Mouse (Mus musculus) embryonic facial prominence, embryonic 15.5 days (tissue): ENCODE results near the gene Nt5c2. TPM values are rescaled to one million over a fixed set of nuclear protein-coding genes. Genes with fewer than 3 reads are reported as not detected.

Experiments used
- ATAC-seq: fragments of 200-750 bp; cut with Nextera tagmentation; 2 replicates; pipeline ENCODE4 v1.8.0; 2017; ENCODE audit warnings: low read depth, moderate TSS enrichment; ENCODE audit not compliant: insufficient number of reproducible peaks, low FRiP score, low TSS enrichment
- H3K27ac ChIP-seq: fragments of 300-500 bp; sonication (generic); replicated peaks from 2 replicates; pipeline ENCODE4 v1.5.1; 2015; ENCODE audit warnings: mild to moderate bottlenecking, inconsistent platforms
- H3K27me3 ChIP-seq: fragments of 300-500 bp; sonication (generic); 2 replicates; pipeline ENCODE4 v1.6.1; 2015; ENCODE audit warnings: inconsistent platforms
- H3K36me3 ChIP-seq: fragments of 300-500 bp; sonication (generic); 2 replicates; pipeline ENCODE4 v1.6.1; 2015; ENCODE audit warnings: mild to moderate bottlenecking, inconsistent platforms
- H3K4me1 ChIP-seq: fragments of 300-500 bp; sonication (generic); 2 replicates; pipeline ENCODE4 v1.6.1; 2015; ENCODE audit warnings: inconsistent platforms
- H3K4me2 ChIP-seq: fragments of 300-500 bp; sonication (generic); replicated peaks from 2 replicates; pipeline ENCODE4 v1.6.1; 2015; ENCODE audit warnings: mild to moderate bottlenecking, inconsistent platforms
- H3K4me3 ChIP-seq: fragments of 300-500 bp; sonication (generic); replicated peaks from 2 replicates; pipeline ENCODE4 v1.5.1; 2015; ENCODE audit warnings: mild to moderate bottlenecking, inconsistent platforms
- H3K9ac ChIP-seq: fragments of 300-500 bp; sonication (generic); 2 replicates; pipeline ENCODE4 v1.6.1; 2015; ENCODE audit warnings: inconsistent platforms
- H3K9me3 ChIP-seq: fragments of 300-500 bp; sonication (generic); replicated peaks from 2 replicates; pipeline ENCODE4 v1.6.1; 2016; ENCODE audit warnings: inconsistent platforms
- WGBS: fragments of 180-500 bp; shearing (Covaris S2); methylation state at CpG from one replicate; pipeline ENCODE4 v1.1.7; 2015; 5-methylcytosine and 5-hydroxymethylcytosine counted together
- polyA plus RNA-seq: library from polyadenylated mRNA; unstranded; fragments of >200 nt; fragmentation: Nextera tagmentation; extraction: Ambion mirVana; gene quantifications from 2 replicates; pipeline ENCODE4 v1.2.1, GENCODE M21; 2015

Gene Nt5c2
- polyA plus RNA-seq, 1 experiment from 2014 or later = 73.4 TPM

DNA sequence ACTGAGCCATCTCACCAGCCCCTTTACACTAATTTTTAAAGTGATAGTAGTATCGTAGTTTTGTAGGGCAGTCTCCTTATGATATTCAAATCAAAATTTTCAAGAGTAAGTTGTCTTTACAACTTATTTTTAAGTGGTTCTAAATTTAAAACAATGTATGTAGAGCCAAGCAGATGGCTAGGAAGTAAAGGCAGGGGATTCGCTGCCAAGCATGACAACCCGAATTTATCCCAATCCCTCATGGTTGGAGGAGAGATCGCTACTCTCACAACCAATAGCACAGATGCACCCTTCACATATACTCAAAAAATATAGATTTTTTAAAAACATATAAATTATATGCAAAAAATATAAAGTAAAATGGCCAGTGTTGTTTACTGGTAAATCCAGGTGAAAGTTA, 59.3 kb downstream of the Nt5c2 start:
- Histone ChIP-seq H3K36me3 (peaks cover 1% of the 10 kb centered on the region; the same call in 1 of the 2 replicates), H3K4me1 (peaks cover 12% of the 10 kb centered on the region), H3K4me3 (no peak overlapping the region), H3K27me3 (no peaks in the 10 kb centered on the region), H3K4me2 (no peak overlapping the region), H3K9ac (no peak overlapping the region), H3K9me3 (no peaks in the 10 kb centered on the region), H3K27ac (no peak overlapping the region)
- 94% methylated on average over 4 of the region's 4 CpGs for WGBS
- ATAC-seq = no peak

DNA sequence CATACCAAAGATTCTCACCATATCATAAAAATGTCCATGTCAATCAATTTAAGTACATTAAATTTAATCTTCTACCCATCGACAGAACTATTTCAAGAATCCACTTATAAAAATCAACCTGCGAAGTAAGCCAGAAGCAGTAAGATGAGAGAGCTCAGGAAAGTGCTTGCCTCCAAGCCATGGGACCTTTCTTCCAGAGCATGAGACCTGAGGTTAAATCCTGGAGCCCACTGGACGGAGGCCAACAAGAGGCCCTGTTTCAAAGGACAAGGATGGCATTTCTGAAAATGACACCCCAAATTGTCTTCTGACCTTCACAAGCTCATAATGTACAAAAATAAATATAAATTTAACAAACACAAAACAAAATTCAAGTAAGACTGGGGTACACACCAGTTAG, 61.4 kb downstream of the Nt5c2 start:
- Histone ChIP-seq H3K27me3 (no peaks in the 10 kb centered on the region), H3K4me1 (no peaks in the 10 kb centered on the region; the same call in 1 of the 2 replicates), H3K9ac (no peak overlapping the region), H3K36me3 (peaks cover 17% of the 10 kb centered on the region), H3K4me2 (no peak overlapping the region), H3K4me3 (no peak overlapping the region), H3K27ac (no peak overlapping the region), H3K9me3 (no peaks in the 10 kb centered on the region)
- 69% methylated on average over 3 of the region's 3 CpGs for WGBS
- ATAC-seq = no peak

DNA sequence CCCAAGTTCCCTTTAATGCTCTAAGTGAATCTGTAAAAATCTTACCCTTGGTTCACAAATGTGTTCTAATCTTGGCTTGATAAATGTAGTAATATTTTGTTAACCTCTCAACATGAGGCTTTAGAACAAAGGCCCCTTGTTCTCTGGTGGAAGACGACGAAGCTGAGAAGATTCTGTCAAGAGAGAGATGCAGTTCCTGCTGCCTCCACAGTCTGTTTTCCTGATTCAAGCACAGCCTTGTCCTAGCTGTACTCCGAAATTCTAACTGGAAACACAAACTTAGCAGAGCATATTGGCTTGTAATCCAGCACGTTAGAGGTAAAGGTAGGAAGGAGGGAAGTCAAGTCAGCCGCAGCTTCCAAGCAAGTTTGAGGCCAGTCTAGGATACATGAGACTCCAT, 62.0 kb downstream of the Nt5c2 start:
- H3K27ac ChIP-seq = no peak overlapping the region
- ATAC-seq = no peak
- 53% methylated on average over 5 of the region's 5 CpGs for WGBS

DNA sequence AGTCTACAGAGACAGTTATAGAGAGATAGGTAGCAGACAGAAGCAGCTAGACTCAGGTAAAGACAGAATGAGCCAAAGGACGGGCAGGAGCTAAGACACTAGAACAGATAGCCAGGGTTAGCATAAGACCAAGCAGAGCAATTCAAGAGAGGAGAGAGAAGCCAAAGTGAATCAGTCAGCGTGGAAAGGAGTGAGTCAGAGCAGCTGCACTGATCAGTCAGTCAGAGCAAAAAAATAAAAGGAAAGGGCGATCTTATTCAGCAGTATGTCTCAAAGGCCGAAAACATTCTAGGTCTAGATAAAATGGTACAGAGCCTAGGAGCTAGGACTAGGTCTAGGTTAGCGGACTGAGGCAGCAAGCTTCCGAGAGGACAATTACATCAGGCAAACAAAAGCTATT, 70.6 kb downstream of the Nt5c2 start:
- no peaks in the 10 kb centered on the region for H3K4me1 ChIP-seq
- no peak overlapping the region for H3K4me2 ChIP-seq
- no peaks in the 10 kb centered on the region for H3K9me3 ChIP-seq
- H3K9ac ChIP-seq = no peak overlapping the region
- H3K27ac ChIP-seq = no peak overlapping the region
- WGBS = 85% methylated on average over 6 of the region's 6 CpGs
- H3K4me3 ChIP-seq = no peak overlapping the region
- peaks cover 10% of the 10 kb centered on the region; the same call in 1 of the 2 replicates for H3K36me3 ChIP-seq
- no peaks in the 10 kb centered on the region for H3K27me3 ChIP-seq
- no peak for ATAC-seq

More for the DNA sequence above, 62.0 kb downstream of the Nt5c2 start:
- H3K9me3 ChIP-seq = no peaks in the 10 kb centered on the region
- H3K36me3 ChIP-seq = peaks cover 17% of the 10 kb centered on the region
- H3K4me3 ChIP-seq = no peak overlapping the region
- H3K27me3 ChIP-seq = no peaks in the 10 kb centered on the region
- no peaks in the 10 kb centered on the region for H3K4me1 ChIP-seq
- H3K4me2 ChIP-seq = no peak overlapping the region
- H3K9ac ChIP-seq = no peak overlapping the region

DNA sequence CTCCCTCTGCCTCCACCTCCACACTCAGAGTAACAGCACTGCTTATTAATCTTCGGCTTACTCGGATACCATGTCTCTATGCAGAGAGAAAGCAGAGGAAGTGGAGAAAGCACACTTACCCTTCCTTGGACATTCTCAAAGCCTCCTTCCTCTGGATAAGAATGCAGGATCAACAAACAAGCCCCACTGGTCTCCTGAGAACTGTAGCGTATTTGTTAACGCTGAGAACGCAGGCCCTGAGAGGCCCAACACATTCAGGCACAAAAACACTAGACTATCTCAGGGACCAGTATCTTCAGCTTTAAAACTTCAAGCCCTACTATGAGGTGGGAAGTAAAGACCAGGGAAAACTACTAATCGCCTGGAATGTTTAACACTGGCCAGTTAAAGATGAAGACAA, 77.8 kb downstream of the Nt5c2 start:
- peaks cover 6% of the 10 kb centered on the region for H3K4me1 ChIP-seq
- 38% methylated on average over 6 of the region's 6 CpGs for WGBS
- no peak overlapping the region for H3K4me3 ChIP-seq
- H3K27ac ChIP-seq = peak overlapping the region; percentile 76
- no peak overlapping the region for H3K9ac ChIP-seq
- H3K36me3 ChIP-seq = peaks cover under 1% of the 10 kb centered on the region; the same call in 1 of the 2 replicates
- no peaks in the 10 kb centered on the region for H3K9me3 ChIP-seq
- no peak for ATAC-seq
- no peak overlapping the region for H3K4me2 ChIP-seq
- no peaks in the 10 kb centered on the region for H3K27me3 ChIP-seq

DNA sequence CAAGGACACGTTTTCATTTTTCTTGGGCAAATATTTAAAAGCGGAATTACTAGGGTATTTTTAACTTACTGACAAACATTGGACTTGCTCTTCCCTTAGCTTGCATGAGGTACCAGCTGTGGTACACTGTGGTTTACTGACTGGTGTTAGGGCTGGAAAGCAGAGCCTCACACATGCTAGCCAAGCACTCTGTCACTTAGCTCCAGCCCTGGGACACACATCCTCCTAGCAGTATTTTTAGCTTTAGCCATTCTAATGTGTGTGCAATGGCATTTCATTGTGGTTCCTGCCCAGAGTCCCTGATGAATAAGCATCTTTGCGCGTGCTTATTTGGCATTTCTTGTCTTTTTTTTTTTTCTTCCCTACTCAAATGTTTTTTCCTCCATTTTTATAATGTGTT, 80.9 kb downstream of the Nt5c2 start:
- H3K4me1 ChIP-seq = peaks cover 14% of the 10 kb centered on the region
- ATAC-seq = no peak

DNA sequence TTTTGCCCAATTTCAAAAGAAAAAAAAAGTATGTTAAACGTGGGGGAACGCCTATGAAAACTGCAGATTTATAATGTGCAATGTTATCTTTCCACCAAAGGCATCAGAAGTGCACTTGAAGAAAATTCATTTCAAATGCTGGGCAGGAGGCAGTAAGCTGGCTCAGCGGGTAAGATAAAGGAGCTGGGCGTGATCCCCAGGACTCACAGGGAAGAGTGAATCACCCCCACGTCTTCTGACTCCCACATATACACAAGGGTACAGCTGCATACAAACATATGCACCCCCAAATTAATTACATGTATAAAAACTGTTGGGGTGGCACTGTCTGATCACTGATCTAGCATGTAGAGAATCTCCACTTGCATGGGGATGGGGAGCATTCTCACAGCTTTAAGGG, 82.3 kb downstream of the Nt5c2 start:
- no peaks in the 10 kb centered on the region for H3K27me3 ChIP-seq
- H3K9ac ChIP-seq = no peak overlapping the region
- H3K4me1 ChIP-seq = peaks cover 17% of the 10 kb centered on the region
- H3K4me2 ChIP-seq = no peak overlapping the region
- 80% methylated on average over 5 of the region's 5 CpGs for WGBS
- no peaks in the 10 kb centered on the region for H3K36me3 ChIP-seq
- H3K9me3 ChIP-seq = no peaks in the 10 kb centered on the region
- no peak for ATAC-seq
- no peak overlapping the region for H3K4me3 ChIP-seq
- H3K27ac ChIP-seq = no peak overlapping the region

More for the DNA sequence above, 80.9 kb downstream of the Nt5c2 start:
- no peak overlapping the region for H3K4me2 ChIP-seq
- no peak overlapping the region; the same call in 1 of the 2 replicates for H3K27ac ChIP-seq
- no peak overlapping the region for H3K9ac ChIP-seq
- WGBS = 54% methylated on average over 4 of the region's 4 CpGs
- H3K36me3 ChIP-seq = no peaks in the 10 kb centered on the region
- H3K27me3 ChIP-seq = no peaks in the 10 kb centered on the region
- no peak overlapping the region for H3K4me3 ChIP-seq
- no peaks in the 10 kb centered on the region for H3K9me3 ChIP-seq

DNA sequence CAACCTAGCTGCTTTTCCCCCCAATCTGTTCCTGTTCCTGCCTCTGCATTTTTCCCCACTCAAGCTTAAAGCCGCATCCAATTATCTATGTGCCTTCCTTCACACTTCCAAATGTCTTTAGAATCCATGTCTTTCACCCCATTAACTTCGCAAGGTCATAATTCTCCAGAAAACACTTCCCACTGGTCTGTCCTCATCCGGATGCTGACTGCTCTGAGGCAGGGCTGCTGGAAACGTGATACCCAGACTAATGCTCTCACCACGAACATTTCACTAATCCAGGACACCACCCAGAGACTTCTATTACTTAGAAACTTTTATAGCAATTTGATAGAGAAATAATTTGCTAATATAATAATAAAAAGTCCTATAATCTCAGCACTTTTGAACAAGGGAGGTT, 84.9 kb downstream of the Nt5c2 start:
- H3K4me1 ChIP-seq = peaks cover 24% of the 10 kb centered on the region
- H3K4me2 ChIP-seq = no peak overlapping the region
- no peaks in the 10 kb centered on the region for H3K27me3 ChIP-seq
- WGBS = 60% methylated on average over 5 of the region's 5 CpGs
- no peak for ATAC-seq
- H3K36me3 ChIP-seq = no peaks in the 10 kb centered on the region
- H3K27ac ChIP-seq = no peak overlapping the region; the same call in 1 of the 2 replicates
- H3K9me3 ChIP-seq = no peaks in the 10 kb centered on the region
- H3K9ac ChIP-seq = no peak overlapping the region
- no peak overlapping the region for H3K4me3 ChIP-seq

DNA sequence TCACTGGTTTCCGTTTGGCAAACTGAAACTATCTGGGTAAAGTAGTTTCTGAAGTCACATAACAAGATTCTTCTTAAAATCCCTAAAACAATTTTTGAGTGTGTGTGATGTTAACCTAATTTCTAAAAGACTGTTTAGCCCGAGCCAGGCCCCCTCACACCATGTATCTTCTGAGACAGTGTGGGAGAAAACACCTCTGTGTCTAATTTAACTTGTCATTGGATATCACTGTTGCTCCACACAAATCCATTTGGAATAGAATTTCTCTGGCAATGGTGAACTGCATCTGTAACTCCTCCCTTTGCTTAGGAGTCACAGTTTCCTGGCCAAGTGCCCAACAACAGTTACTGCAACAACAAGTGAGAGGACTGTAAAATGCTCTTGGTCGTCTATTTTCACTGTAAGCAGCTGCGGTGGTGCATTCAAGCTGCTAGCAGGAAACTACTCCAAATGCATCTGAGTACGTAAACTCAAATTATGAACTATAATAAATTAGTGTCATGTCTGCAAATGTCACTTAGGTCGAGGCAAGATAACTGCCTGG, 85.8 kb downstream of the Nt5c2 start:
- Histone ChIP-seq H3K9ac (no peak overlapping the region), H3K4me3 (no peak overlapping the region), H3K36me3 (no peaks in the 10 kb centered on the region), H3K4me2 (no peak overlapping the region), H3K4me1 (peaks cover 24% of the 10 kb centered on the region), H3K27ac (peak overlapping the region; percentile 71), H3K27me3 (no peaks in the 10 kb centered on the region), H3K9me3 (no peaks in the 10 kb centered on the region)
- ATAC-seq = peak; percentile 73
- 20% methylated on average over 6 of the region's 6 CpGs for WGBS

DNA sequence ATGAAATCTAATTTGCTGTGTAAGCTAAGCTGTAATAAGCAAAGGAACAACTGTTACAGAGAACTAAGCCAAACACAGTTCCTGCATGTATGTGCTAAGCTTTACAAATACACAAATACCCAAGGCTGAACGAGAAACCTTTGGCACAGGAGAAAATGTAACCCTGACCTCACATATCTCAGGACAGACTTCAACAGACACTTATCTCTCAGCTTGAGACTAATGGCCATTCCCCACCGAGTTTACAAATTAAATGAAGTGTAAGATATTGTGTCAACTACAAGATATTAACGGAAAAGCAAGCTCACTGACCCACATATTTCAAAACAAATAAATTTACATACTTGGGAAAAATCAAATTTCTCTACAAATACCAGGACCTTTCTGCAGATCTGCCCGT, 86.8 kb downstream of the Nt5c2 start:
- Histone ChIP-seq H3K4me1 (peaks cover 24% of the 10 kb centered on the region), H3K36me3 (no peaks in the 10 kb centered on the region), H3K4me3 (no peak overlapping the region), H3K4me2 (no peak overlapping the region), H3K27me3 (no peaks in the 10 kb centered on the region), H3K27ac (no peak overlapping the region), H3K9ac (no peak overlapping the region), H3K9me3 (no peaks in the 10 kb centered on the region)
- no peak for ATAC-seq
- 68% methylated on average over 4 of the region's 4 CpGs for WGBS

DNA sequence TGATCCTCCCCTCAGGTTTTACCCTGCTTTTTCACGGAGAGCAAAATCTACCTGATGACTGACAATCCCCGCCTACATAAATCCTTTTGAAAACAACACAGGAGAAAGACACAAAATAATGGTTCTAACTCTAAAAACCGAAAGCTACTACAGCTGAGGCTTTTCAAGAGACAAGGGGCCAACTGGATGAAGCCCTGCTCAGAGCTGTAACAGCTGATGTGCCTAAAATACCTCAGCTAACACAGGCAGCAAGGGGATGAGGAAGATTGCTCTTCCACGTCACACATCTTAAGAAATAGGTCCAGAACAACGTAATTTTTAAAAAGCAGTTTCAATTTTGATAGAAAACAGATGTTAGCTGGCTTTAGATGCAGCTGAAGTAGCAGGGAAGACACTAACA, 88.0 kb downstream of the Nt5c2 start:
- Histone ChIP-seq H3K9ac (no peak overlapping the region), H3K36me3 (no peaks in the 10 kb centered on the region), H3K4me3 (no peak overlapping the region), H3K27me3 (no peaks in the 10 kb centered on the region), H3K4me1 (peaks cover 24% of the 10 kb centered on the region), H3K9me3 (no peaks in the 10 kb centered on the region), H3K4me2 (0 out of 2 replicates have a peak overlapping the region, but pooled peaks have one; percentile 18), H3K27ac (peak overlapping the region; percentile 36; the same call in 1 of the 2 replicates)
- no peak for ATAC-seq
- WGBS = 20% methylated on average over 5 of the region's 5 CpGs

DNA sequence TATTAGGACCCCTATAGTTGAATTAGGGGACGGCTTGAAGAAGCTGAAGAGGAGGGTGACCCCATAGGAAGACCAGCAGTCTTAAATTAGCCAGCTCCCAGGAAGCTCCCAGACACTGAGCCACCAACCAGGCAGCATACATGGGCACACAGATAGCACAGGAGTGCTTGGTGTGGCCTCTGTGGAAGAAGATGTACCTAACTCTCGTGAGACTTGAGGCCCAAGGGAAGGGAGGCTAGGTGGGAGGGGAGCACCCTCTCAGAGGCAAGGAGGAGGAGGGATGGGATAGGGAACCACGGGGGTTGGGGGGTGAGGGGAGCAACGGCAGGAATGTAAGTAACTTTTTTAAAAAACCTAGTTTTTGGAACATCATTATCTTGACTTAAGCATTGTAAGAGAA, 88.6 kb downstream of the Nt5c2 start:
- Histone ChIP-seq H3K27ac (peak overlapping the region; percentile 25; the same call in 1 of the 2 replicates), H3K36me3 (no peaks in the 10 kb centered on the region), H3K4me1 (peaks cover 24% of the 10 kb centered on the region), H3K4me2 (no peak overlapping the region), H3K4me3 (no peak overlapping the region), H3K9me3 (no peaks in the 10 kb centered on the region), H3K9ac (no peak overlapping the region), H3K27me3 (no peaks in the 10 kb centered on the region)
- ATAC-seq = no peak
- WGBS = 48% methylated on average over 4 of the region's 4 CpGs
